Mouse (Mus musculus) mature B cell (primary cell): ENCODE results near the gene Chpf.

Source experiments
- in situ Hi-C: fragments of 300-500 bp; cut with MboI; formaldehyde crosslinking; loops from 2 replicates; pipeline ENCODE4 v1.14.3; 2019

Chpf gene

DNA sequence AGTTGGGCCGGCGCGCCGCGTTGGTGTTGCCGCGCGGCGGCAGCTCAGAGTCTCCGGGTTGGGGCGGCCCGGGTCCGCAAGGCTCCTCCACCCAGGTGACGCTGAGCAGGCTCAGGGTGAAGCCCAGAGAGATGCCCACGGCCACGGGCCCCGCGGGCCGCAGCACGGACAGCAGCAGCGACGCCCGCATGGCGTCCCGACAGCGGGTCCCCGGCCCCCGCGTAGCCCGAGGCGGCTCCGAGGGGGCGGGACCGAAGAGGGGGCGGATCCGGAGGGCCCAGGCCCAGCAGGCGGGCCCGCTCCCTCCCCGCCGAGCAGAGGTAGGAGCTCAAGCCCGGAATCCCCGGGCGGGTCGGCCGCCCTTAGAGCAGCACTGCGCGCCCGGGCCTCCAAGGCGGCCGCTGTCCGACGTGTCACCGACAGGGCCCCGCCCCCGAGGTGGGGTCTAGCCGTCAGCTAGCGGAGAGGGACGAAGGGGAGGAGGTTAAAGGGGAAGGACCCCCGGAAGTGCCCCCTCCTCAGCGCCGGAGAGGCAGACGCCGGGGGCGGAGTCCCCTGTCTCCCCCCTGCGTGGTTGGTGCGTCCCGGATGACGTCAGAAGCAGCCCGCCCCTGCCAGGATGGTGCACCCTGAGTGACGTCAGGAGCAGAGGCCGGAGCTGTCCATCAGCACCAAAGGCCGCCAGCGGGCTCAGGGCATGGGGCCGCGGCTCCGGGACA is at the start of gene Chpf, which contains the start of gene Tmem198:
Chpf (minus strand) TSS at position 392 of the 719 bp plus-strand sequence.
Tmem198 (plus strand) TSS at position 617 of the 719 bp plus-strand sequence.
- in situ Hi-C loops = loop anchor here (5.0 kb wide), 1 partner anchor 113 kb away; no protein-coding TSS in a partner anchor

- in situ Hi-C loops = no loop called here
Observed at GRCm38 (mm10) chr1:75524679-75525078, 45.6 kb upstream of the Chpf start.

DNA sequence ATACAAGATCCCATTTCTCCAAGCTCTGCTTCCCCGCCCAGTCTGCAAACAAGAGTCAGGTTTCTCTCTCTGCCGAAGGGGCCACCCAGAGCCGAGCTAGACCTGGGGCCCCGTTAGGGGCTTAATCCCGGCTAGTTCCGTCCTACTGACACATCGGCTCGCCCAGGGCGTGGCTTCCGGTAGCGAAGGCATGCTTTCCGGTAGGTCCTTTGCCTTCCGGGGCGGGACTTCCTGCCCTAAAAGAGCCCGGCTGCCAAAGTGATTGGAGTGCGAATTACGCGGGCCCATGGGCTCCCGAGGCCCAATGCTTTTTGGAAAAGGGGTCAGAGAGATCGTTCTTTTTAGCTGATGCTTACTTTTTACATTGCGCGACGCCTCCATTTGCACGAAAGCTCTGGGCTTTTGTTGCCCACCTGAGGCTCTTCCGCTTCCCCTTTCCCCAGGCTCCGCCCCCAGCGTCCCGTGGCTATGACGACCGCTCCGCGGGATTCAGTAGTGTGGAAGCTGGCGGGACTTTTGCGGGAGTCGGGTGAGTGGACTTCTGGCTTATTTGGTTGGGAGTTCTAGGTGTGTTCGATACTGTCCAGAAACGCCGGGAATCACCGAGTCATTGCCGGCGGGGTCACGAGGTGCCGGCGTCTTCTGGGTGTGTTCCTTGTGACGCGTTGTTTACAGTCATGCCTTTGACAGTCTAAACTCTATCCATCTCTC is 42.4 kb upstream of the Chpf start, which contains the start of gene Stk11ip:
Stk11ip (plus strand) TSS at position 209 of the 711 bp plus-strand sequence.
- in situ Hi-C loops = no loop called here

GRCm38 (mm10) chr1:75519576-75519975 is 40.5 kb upstream of the Chpf start:
- in situ Hi-C loops = no loop called here

- in situ Hi-C loops = no loop called here
Observed at GRCm38 (mm10) chr1:75518427-75518826, 39.3 kb upstream of the Chpf start.

- in situ Hi-C loops = no loop called here
Observed at GRCm38 (mm10) chr1:75517984-75518383, 38.9 kb upstream of the Chpf start.

GRCm38 (mm10) chr1:75516703-75517380 is 37.7 kb upstream of the Chpf start:
- in situ Hi-C loops = no loop called here

- in situ Hi-C loops = no loop called here
Observed at GRCm38 (mm10) chr1:75512550-75512949, 33.4 kb upstream of the Chpf start.

DNA sequence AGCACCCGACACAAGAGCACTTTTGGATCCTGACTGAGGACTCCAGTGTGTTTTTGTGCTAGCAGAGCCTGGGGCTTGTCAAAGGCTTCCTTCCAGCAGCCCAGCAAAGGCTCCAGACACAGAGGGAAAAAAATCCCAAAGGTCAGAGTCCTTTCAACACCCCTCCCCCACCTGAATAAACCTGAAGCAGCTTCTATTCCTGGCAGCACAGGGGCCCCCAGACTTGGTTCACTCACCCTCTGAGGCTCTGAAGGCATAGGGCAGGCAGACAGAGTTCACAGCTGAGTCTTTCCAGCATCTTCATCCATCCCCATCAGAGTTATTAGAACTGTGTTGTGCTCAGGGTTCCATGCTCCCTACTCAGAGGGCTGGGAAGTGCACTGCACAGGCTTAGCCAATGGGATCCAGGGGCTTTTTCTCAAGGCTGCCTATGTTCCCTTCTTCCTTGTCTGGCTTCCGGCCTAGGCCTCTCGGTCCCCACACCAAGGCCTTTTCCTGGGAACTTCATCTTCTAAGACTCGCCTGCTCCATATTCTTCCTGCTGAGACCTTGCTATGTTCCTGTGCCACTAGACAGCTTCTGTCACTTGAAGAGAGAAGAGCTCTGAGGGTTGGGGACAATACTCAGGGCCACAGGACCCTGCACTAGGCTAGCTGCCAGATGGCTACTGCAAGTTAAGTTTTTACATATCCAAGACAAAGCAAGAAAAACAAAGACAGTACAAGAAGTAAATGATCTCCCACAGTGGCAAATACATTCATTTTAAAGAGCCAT is 32.5 kb upstream of the Chpf start:
- in situ Hi-C loops = no loop called here

GRCm38 (mm10) chr1:75510154-75510553 is 31.0 kb upstream of the Chpf start:
- in situ Hi-C loops = no loop called here

- in situ Hi-C loops = no loop called here
Observed at GRCm38 (mm10) chr1:75509586-75509985, 30.5 kb upstream of the Chpf start.

DNA sequence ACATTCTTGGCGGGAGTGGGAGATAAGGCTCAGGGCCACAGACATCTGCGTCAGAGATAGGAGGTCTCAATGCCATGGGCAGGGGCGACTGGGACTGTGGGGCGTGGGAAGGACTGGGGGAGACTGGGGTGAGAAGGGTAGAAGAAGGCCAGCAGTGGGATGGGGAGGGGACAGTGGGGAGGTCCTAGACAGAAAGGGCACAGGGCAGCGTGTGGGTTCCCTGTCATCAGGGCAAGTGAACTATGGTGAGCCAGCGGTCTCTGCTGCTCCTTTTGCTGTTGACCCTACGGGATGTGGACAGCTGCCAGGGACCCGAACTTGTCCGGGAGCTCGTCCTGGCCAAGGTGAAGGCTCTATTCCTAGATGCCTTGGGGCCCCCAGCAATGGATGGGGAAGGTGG is 27.9 kb upstream of the Chpf start, which contains the start of gene Inha:
Inha (plus strand) TSS at position 72 of the 400 bp plus-strand sequence.
- in situ Hi-C loops = no loop called here

GRCm38 (mm10) chr1:75505956-75506831 is 27.1 kb upstream of the Chpf start, which contains the start of gene Obsl1:
TSS of gene Obsl1 (minus strand) at chr1:75506452.
- in situ Hi-C loops = no loop called here

GRCm38 (mm10) chr1:75505159-75505955 is 26.2 kb upstream of the Chpf start:
- in situ Hi-C loops = no loop called here

DNA sequence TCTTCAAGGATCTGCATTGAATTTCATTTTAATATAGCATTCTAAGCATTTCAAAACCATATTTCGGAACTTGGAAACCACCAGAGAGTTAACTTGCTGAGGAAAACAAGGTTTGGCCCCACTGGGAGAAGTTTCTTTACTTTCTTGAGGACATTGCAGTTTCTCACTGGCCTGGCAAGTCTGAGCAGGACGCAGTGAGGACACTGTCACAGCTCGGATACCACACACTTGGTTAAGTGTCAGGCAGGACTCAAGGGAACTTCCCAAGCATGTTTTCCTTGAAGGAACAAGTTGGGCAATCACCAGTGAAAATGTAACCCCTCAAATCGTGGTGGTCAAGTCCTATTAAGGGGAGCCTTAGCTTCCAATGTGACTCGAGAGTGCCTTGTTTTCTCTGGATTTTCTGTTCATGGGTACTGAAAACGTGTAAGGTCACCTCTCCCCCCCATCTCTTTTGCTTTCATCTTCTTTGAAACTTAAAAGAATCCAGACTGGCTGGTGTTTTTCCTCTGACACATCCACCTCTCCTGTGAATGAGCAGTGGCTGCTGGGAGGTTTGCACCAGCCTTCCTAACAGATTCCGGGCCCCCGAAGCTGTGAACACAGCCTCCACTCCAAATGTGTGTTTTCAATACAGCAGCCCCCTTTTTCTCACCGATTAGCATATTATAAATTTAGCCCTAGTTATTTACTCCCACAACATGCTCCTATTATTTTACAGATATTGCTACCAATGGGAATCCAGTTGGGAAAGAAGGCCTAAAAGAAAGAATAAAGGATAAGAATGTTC is 25.3 kb upstream of the Chpf start:
- in situ Hi-C loops = no loop called here

DNA sequence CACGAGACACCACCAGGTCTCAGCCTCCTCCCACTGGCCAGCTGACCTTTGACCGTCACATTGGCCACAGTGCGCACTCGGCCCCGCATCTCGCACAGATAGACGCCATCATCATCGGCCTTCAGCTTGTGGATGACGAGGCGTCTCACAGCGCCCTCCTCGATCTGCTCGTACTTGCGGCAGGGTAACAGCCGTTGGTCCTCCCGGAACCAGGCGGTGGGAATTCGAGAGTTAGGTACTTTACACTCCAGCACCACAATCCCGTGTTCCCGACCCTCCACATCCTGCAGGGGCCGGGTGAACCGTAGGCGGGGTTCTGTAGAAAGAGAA is 24.5 kb upstream of the Chpf start:
- in situ Hi-C loops = no loop called here

GRCm38 (mm10) chr1:75502945-75503650 is 24.0 kb upstream of the Chpf start:
- in situ Hi-C loops = no loop called here

GRCm38 (mm10) chr1:75501905-75502304 is 22.8 kb upstream of the Chpf start:
- in situ Hi-C loops = no loop called here
